Mouse (Mus musculus): Measurements from ENCODE around the gene Gm4559. TPM values are rescaled to one million over a fixed set of nuclear protein-coding genes. Genes with fewer than 3 reads are reported as not detected.
"Not testable (repeated sequence)": the region's sequence is repeated elsewhere in the genome, so short reads cannot be mapped to it uniquely, and the experiment has no call there.

Gene Gm4559
- polyA plus RNA-seq, 1 experiment: not detected

DNA sequence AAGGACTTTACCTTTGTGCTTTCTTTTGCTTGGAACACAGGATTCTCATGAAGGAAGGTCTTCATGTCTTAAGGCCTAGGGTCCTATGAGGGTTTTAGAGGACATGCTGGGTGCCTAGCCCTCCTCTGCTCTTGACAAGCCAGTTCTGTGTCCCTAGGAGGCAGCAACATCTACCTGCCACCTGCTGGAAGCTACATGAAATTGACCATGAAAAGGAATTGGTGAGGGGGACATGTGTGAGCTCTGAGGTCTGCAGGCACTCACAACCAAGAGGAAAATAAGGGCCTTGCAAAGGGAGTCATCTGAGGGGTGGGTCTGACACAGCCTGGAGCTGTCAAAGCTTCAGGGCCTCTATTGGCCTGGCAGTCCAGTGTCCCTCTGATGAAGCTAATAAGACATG is 21.3 kb upstream of the Gm4559 start:
- Histone ChIP-seq H3K4me3 (no peak overlapping the region), H3K36me3 (ENCODE audit: control insufficient read depth, insufficient read depth) (no peaks in the 10 kb centered on the region), H3K79me2 (ENCODE audit: control insufficient read depth, insufficient read depth) (no peaks in the 10 kb centered on the region), H3K27me3 (ENCODE audit: control insufficient read depth, insufficient read depth, insufficient read length) (peaks cover 7% of the 10 kb centered on the region), H3ac (ENCODE audit: control insufficient read depth, insufficient read length) (no peak overlapping the region), H3K4me2 (ENCODE audit: low read depth) (no peak overlapping the region)
- TF ChIP-seq TCF3 (IDR thresholded peaks at IDR 0.05; ENCODE audit: insufficient read length, low read depth) (no peak), MAX (IDR thresholded peaks at IDR 0.05; ENCODE audit: low read depth) (no peak), POLR2A (IDR thresholded peaks at IDR 0.05; ENCODE audit: insufficient read length, low read depth) (no peak), SRF (IDR thresholded peaks at IDR 0.05; ENCODE audit: control insufficient read depth, insufficient read length, low read depth) (no peak), E2F4 (IDR thresholded peaks at IDR 0.05; ENCODE audit: insufficient read depth) (no peak), MYOG (IDR thresholded peaks at IDR 0.05; ENCODE audit: control insufficient read depth in 1 of 3, insufficient read depth in 1 of 3, insufficient read length in 2 of 3, low read depth in 2 of 3) (no peak), CEBPB (IDR thresholded peaks at IDR 0.05; ENCODE audit: insufficient read depth, poor library complexity, severe bottlenecking) (no peak), USF1 (IDR thresholded peaks at IDR 0.05; ENCODE audit: low read depth) (no peak), POLR2AphosphoS2 (IDR thresholded peaks at IDR 0.05; ENCODE audit: insufficient read length, low read depth) (no peak), TCF12 (IDR thresholded peaks at IDR 0.05; ENCODE audit: insufficient read depth, poor library complexity, severe bottlenecking) (no peak), REST (IDR thresholded peaks at IDR 0.05; ENCODE audit: insufficient read depth, insufficient read length) (no peak), MYOD1 (IDR thresholded peaks at IDR 0.05; ENCODE audit: control insufficient read depth in 1 of 3, insufficient read length in 2 of 3, low read depth in 2 of 3) (no peak)

DNA sequence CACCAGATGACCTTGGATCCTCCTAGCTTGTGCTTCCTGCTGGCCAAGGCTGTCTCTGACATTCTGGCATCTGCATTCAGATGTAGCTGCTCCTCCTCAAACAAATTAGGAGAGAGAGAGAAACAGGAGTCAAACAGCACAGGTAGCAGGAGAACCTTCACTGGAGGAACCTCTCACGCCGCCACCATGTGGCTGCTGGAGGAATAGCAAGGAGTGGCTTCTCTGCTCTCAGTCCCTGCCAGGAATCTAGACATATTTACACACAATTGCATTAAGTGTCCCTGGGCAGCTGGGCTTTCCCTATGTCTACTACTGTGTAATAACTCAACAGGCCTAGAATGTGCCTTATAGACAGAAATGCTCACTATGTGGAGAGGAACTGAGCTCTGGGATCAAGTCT is 19.7 kb upstream of the Gm4559 start:
- not testable (repeated sequence) for H3ac ChIP-seq (ENCODE audit: control insufficient read depth, insufficient read length); H3K36me3 ChIP-seq (ENCODE audit: control insufficient read depth, insufficient read depth); H3K4me3 ChIP-seq; H3K79me2 ChIP-seq (ENCODE audit: control insufficient read depth, insufficient read depth); H3K27me3 ChIP-seq (ENCODE audit: control insufficient read depth, insufficient read depth, insufficient read length); H3K4me2 ChIP-seq (ENCODE audit: low read depth)

DNA sequence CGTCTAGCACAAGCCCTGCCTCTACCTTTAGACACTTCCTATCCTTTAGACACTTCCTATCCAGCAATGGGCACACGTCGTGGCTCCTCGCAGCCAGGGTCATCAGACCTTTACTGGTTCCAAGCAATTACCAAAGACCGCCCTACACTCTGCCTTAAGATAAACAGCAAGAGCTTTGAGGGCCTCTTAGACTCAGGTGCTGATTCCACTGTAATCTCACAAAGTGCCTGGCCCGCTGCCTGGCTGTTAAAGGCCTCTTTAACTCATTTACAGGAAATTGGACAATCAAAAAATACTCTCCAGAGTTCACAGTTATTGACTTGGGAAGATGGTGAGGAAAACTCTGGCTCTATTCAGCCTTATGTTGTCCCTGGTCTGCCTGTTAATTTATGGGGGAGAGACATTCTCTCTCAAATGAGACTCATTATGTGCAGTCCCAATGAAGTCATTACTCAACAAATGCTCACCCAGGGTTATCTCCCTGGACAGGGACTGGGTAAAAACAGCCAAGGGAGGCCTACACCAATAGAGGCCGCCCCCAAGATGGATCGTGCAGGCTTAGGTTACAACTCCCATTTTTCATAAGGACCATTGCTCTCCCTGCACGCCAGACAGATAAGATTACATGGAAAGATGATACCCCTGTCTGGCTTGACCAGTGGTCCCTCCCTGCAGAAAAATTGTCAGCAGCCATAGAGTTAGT is 11.9 kb upstream of the Gm4559 start:
- H3K36me3 ChIP-seq (ENCODE audit: control insufficient read depth, insufficient read depth); H3ac ChIP-seq (ENCODE audit: control insufficient read depth, insufficient read length); H3K79me2 ChIP-seq (ENCODE audit: control insufficient read depth, insufficient read depth); H3K27me3 ChIP-seq (ENCODE audit: control insufficient read depth, insufficient read depth, insufficient read length); H3K4me3 ChIP-seq; H3K4me2 ChIP-seq (ENCODE audit: low read depth): not testable (repeated sequence)

DNA sequence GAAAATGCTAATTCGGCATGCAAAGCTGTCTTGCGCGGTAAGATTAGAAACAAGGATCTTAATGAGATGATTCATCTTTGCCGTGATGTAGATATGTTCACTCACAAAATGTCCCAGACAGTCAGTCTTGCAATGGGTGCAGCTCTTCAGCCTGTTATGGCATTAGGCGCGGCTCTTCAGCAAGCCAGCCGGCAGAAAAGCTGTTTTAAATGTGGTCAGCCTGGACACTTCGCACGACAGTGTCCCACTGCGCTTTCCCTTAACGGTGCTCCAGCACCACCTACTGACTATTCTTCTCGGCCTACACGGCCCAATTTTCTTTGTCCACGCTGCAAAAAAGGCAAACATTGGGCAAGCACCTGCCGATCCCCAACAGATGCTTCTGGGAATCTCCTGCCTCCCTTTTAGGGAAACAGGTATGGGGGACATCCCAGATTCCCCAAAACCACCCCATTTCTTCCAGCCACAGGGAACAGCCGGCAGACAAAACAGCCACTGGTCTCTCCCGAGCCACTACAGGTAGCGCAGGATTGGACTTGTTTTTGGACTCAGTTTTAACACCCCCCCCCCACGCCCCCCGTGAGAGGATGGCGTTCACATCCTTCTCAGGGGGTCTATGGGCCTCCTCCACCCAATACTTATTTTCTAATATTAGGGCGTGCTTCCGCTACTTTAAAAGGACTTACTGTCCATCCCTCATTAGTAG is 11.1 kb upstream of the Gm4559 start:
- Histone ChIP-seq H3K79me2 (ENCODE audit: control insufficient read depth, insufficient read depth) (no peaks in the 10 kb centered on the region), H3K36me3 (ENCODE audit: control insufficient read depth, insufficient read depth) (no peaks in the 10 kb centered on the region), H3K4me2 (ENCODE audit: low read depth) (peak overlapping the region; percentile 99), H3ac (ENCODE audit: control insufficient read depth, insufficient read length) (no peak overlapping the region), H3K4me3 (peak overlapping the region; percentile 49), H3K27me3 (ENCODE audit: control insufficient read depth, insufficient read depth, insufficient read length) (no peaks in the 10 kb centered on the region)
- TF ChIP-seq USF1 (IDR thresholded peaks at IDR 0.05; ENCODE audit: low read depth) (no peak), MAX (IDR thresholded peaks at IDR 0.05; ENCODE audit: low read depth) (no peak), TCF12 (IDR thresholded peaks at IDR 0.05; ENCODE audit: insufficient read depth, poor library complexity, severe bottlenecking) (no peak), CEBPB (IDR thresholded peaks at IDR 0.05; ENCODE audit: insufficient read depth, poor library complexity, severe bottlenecking) (no peak), SRF (IDR thresholded peaks at IDR 0.05; ENCODE audit: control insufficient read depth, insufficient read length, low read depth) (no peak), TCF3 (IDR thresholded peaks at IDR 0.05; ENCODE audit: insufficient read length, low read depth) (no peak), REST (IDR thresholded peaks at IDR 0.05; ENCODE audit: insufficient read depth, insufficient read length) (no peak), POLR2A (IDR thresholded peaks at IDR 0.05; ENCODE audit: insufficient read length, low read depth) (no peak), MYOG (IDR thresholded peaks at IDR 0.05; ENCODE audit: control insufficient read depth in 1 of 3, insufficient read depth in 1 of 3, insufficient read length in 2 of 3, low read depth in 2 of 3) (no peak), E2F4 (IDR thresholded peaks at IDR 0.05; ENCODE audit: insufficient read depth) (no peak), POLR2AphosphoS2 (IDR thresholded peaks at IDR 0.05; ENCODE audit: insufficient read length, low read depth) (no peak), MYOD1 (IDR thresholded peaks at IDR 0.05; ENCODE audit: control insufficient read depth in 1 of 3, insufficient read length in 2 of 3, low read depth in 2 of 3) (no peak)

DNA sequence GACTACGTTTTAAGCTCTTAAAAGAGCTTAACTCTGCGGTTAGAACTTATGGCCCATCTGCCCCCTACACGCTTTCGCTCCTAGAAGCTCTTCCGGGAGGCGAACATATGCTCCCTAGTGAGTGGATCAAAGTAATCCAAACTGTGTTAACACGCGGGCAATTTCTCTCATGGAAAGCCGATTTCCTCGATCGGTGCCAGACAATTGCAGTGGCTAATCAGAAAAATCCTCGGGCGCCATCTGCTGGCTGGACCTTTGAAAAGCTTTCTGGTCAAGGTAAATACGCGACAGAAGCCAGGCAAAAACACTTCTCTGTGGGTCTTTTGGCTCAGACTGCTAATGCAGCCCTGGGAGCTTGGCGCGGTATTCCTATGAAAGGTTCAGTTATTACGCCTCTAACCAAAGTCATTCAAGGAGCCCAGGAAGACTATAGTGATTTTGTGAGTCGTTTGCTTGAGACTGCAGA is 10.5 kb upstream of the Gm4559 start:
- Histone ChIP-seq H3K36me3 (ENCODE audit: control insufficient read depth, insufficient read depth) (no peaks in the 10 kb centered on the region), H3ac (ENCODE audit: control insufficient read depth, insufficient read length) (no peak overlapping the region), H3K4me3 (peak overlapping the region; percentile 49), H3K27me3 (ENCODE audit: control insufficient read depth, insufficient read depth, insufficient read length) (peaks cover 2% of the 10 kb centered on the region), H3K79me2 (ENCODE audit: control insufficient read depth, insufficient read depth) (no peaks in the 10 kb centered on the region), H3K4me2 (ENCODE audit: low read depth) (peak overlapping the region; percentile 99)
- TF ChIP-seq POLR2AphosphoS2 (IDR thresholded peaks at IDR 0.05; ENCODE audit: insufficient read length, low read depth) (no peak), USF1 (IDR thresholded peaks at IDR 0.05; ENCODE audit: low read depth) (no peak), POLR2A (IDR thresholded peaks at IDR 0.05; ENCODE audit: insufficient read length, low read depth) (no peak), SRF (IDR thresholded peaks at IDR 0.05; ENCODE audit: control insufficient read depth, insufficient read length, low read depth) (no peak), TCF3 (IDR thresholded peaks at IDR 0.05; ENCODE audit: insufficient read length, low read depth) (no peak), REST (IDR thresholded peaks at IDR 0.05; ENCODE audit: insufficient read depth, insufficient read length) (no peak), TCF12 (IDR thresholded peaks at IDR 0.05; ENCODE audit: insufficient read depth, poor library complexity, severe bottlenecking) (no peak), MAX (IDR thresholded peaks at IDR 0.05; ENCODE audit: low read depth) (no peak)

Data from myocyte (in vitro differentiated cells).